Mouse (Mus musculus) splenic B cell, adult 2 months (primary cell): ENCODE data around the gene Hspa1a.
"Not testable (repeated sequence)": the region's sequence is repeated elsewhere in the genome, so short reads cannot be mapped to it uniquely, and the experiment has no call there.

Experiments used
- DNase-seq: peaks from one replicate; pipeline ENCODE4 v3.0.0-alpha.2; 2011; ENCODE audit warnings: low read depth, low spot score
- H3K27me3 ChIP-seq: 2 replicates; pipeline ENCODE4 v1.6.1; 2012; ENCODE audit warnings: mild to moderate bottlenecking, low read length, moderate library complexity, mixed read lengths; ENCODE audit not compliant: control insufficient read depth, poor library complexity, insufficient read depth, severe bottlenecking
- H3K36me3 ChIP-seq: 2 replicates; pipeline ENCODE4 v1.6.1; 2012; ENCODE audit warnings: mild to moderate bottlenecking, low read length, moderate library complexity, mixed read lengths; ENCODE audit not compliant: control insufficient read depth, poor library complexity, insufficient read depth, severe bottlenecking

Hspa1a gene

GRCm38 (mm10) chr17:35005902-35006301 lies 33.9 kb upstream of the Hspa1a start:
- DNase-seq, H3K27me3 ChIP-seq: not testable (repeated sequence)
- H3K36me3 ChIP-seq, result peaks cover 28% of the 10 kb centered on the region

- DNase-seq, result no peak
- H3K27me3 ChIP-seq, result no peaks in the 10 kb centered on the region
These were observed 33.2 kb upstream of the Hspa1a start for GRCm38 (mm10) chr17:35005158-35005557.

GRCm38 (mm10) chr17:35004075-35004717 lies 32.2 kb upstream of the Hspa1a start:
- Histone ChIP-seq H3K27me3 (no peaks in the 10 kb centered on the region), H3K36me3 (peaks cover 24% of the 10 kb centered on the region)
- DNase-seq, result no peak

More at GRCm38 (mm10) chr17:35005158-35005557, 33.2 kb upstream of the Hspa1a start:
- H3K36me3 ChIP-seq, result peaks cover 24% of the 10 kb centered on the region

- no peak for DNase-seq
- Histone ChIP-seq H3K27me3 (no peaks in the 10 kb centered on the region), H3K36me3 (peaks cover 25% of the 10 kb centered on the region)
These were observed 31.3 kb upstream of the Hspa1a start for GRCm38 (mm10) chr17:35003022-35003838.

- Histone ChIP-seq H3K27me3 (no peaks in the 10 kb centered on the region), H3K36me3 (peaks cover 27% of the 10 kb centered on the region)
- peak; percentile 22 for DNase-seq
These were observed 30.4 kb upstream of the Hspa1a start for GRCm38 (mm10) chr17:35002153-35002865.

GRCm38 (mm10) chr17:35001452-35002152 lies 29.6 kb upstream of the Hspa1a start:
- peak; percentile 58 for DNase-seq
- Histone ChIP-seq H3K27me3 (no peaks in the 10 kb centered on the region), H3K36me3 (peaks cover 25% of the 10 kb centered on the region)

GRCm38 (mm10) chr17:35000717-35001451 lies 28.9 kb upstream of the Hspa1a start, which contains the start of gene Vars:
Gene Vars, plus strand, starts transcription at chr17:35000987.
- peak; percentile 84 for DNase-seq
- Histone ChIP-seq H3K27me3 (no peaks in the 10 kb centered on the region), H3K36me3 (peaks cover 24% of the 10 kb centered on the region)

- peak; percentile 83 for DNase-seq
- not testable (repeated sequence) for H3K27me3 ChIP-seq
- H3K36me3 ChIP-seq, result peaks cover 19% of the 10 kb centered on the region
These were observed 28.1 kb upstream of the Hspa1a start for GRCm38 (mm10) chr17:34999871-35000716.

- peaks cover 11% of the 10 kb centered on the region for H3K36me3 ChIP-seq
- no peaks in the 10 kb centered on the region for H3K27me3 ChIP-seq
- DNase-seq, result peak; percentile 28
These were observed 26.8 kb upstream of the Hspa1a start for GRCm38 (mm10) chr17:34998526-34999430.

- Histone ChIP-seq H3K27me3 (no peaks in the 10 kb centered on the region), H3K36me3 (peaks cover 11% of the 10 kb centered on the region)
- no peak for DNase-seq
These were observed 25.2 kb upstream of the Hspa1a start for GRCm38 (mm10) chr17:34997142-34997483.

- H3K36me3 ChIP-seq, result peaks cover 11% of the 10 kb centered on the region
- no peaks in the 10 kb centered on the region for H3K27me3 ChIP-seq
- DNase-seq, result peak; percentile 33
These were observed 24.6 kb upstream of the Hspa1a start for GRCm38 (mm10) chr17:34996411-34997141.

GRCm38 (mm10) chr17:34995927-34996326 lies 24.0 kb upstream of the Hspa1a start:
- not testable (repeated sequence) for H3K27me3 ChIP-seq, DNase-seq
- peaks cover 11% of the 10 kb centered on the region for H3K36me3 ChIP-seq
